Mouse (Mus musculus): Measurements from ENCODE around the gene P2rx5. TPM values are rescaled to one million over a fixed set of nuclear protein-coding genes. Genes with fewer than 3 reads are reported as not detected.

The P2rx5 gene
- polyA plus RNA-seq, 1 experiment from 2014 or later, result 1.3 TPM

- Histone ChIP-seq H3K4me3 (replicated peaks; ENCODE audit: low read length) (no peak overlapping the region), H3K4me2 (ENCODE audit: low read length) (no peak overlapping the region), H3K9ac (replicated peaks; ENCODE audit: low read depth, low read length) (no peak overlapping the region), H3K36me3 (ENCODE audit: control insufficient read depth, insufficient read depth) (no peaks in the 10 kb centered on the region), H3K27me3 (replicated peaks; ENCODE audit: control insufficient read depth, insufficient read depth, low read length) (no peaks in the 10 kb centered on the region), H3K27ac (ENCODE audit: low read length) (no peak overlapping the region), H3K9me3 (ENCODE audit: control insufficient read depth, low read length) (no peaks in the 10 kb centered on the region), H3K4me1 (replicated peaks; ENCODE audit: control insufficient read depth, insufficient read depth, low read length) (no peaks in the 10 kb centered on the region)
- 67% methylated on average over 1 of the region's 1 CpGs for WGBS
- no peak for ATAC-seq
These were observed 15.9 kb upstream of the P2rx5 start for GRCm38 (mm10) chr11:73144261-73144681.

GRCm38 (mm10) chr11:73146026-73146974, 13.9 kb upstream of the P2rx5 start:
- Histone ChIP-seq H3K4me3 (replicated peaks; ENCODE audit: low read length) (no peak overlapping the region), H3K4me1 (replicated peaks; ENCODE audit: control insufficient read depth, insufficient read depth, low read length) (no peaks in the 10 kb centered on the region), H3K9me3 (ENCODE audit: control insufficient read depth, low read length) (no peaks in the 10 kb centered on the region), H3K27ac (ENCODE audit: low read length) (no peak overlapping the region), H3K27me3 (replicated peaks; ENCODE audit: control insufficient read depth, insufficient read depth, low read length) (no peaks in the 10 kb centered on the region), H3K36me3 (ENCODE audit: control insufficient read depth, insufficient read depth) (no peaks in the 10 kb centered on the region), H3K4me2 (ENCODE audit: low read length) (no peak overlapping the region), H3K9ac (replicated peaks; ENCODE audit: low read depth, low read length) (no peak overlapping the region)
- ATAC-seq, result no peak
- 51% methylated on average over 10 of the region's 11 CpGs for WGBS

- H3K9ac ChIP-seq (replicated peaks; ENCODE audit: low read depth, low read length), result no peak overlapping the region
- no peaks in the 10 kb centered on the region for H3K4me1 ChIP-seq (replicated peaks; ENCODE audit: control insufficient read depth, insufficient read depth, low read length)
- no peak for ATAC-seq
- no peak overlapping the region for H3K4me2 ChIP-seq (ENCODE audit: low read length)
- no peak overlapping the region for H3K4me3 ChIP-seq (replicated peaks; ENCODE audit: low read length)
- WGBS, result 48% methylated on average over 7 of the region's 7 CpGs
- H3K27ac ChIP-seq (ENCODE audit: low read length), result no peak overlapping the region
- H3K9me3 ChIP-seq (ENCODE audit: control insufficient read depth, low read length), result no peaks in the 10 kb centered on the region
- no peaks in the 10 kb centered on the region for H3K27me3 ChIP-seq (replicated peaks; ENCODE audit: control insufficient read depth, insufficient read depth, low read length)
- H3K36me3 ChIP-seq (ENCODE audit: control insufficient read depth, insufficient read depth), result no peaks in the 10 kb centered on the region
These were observed 13.3 kb upstream of the P2rx5 start for GRCm38 (mm10) chr11:73146975-73147365.

GRCm38 (mm10) chr11:73148209-73148608, 12.0 kb upstream of the P2rx5 start:
- H3K27ac ChIP-seq (ENCODE audit: low read length), result no peak overlapping the region
- no peaks in the 10 kb centered on the region for H3K27me3 ChIP-seq (replicated peaks; ENCODE audit: control insufficient read depth, insufficient read depth, low read length)
- 70% methylated on average over 9 of the region's 9 CpGs for WGBS
- no peaks in the 10 kb centered on the region for H3K4me1 ChIP-seq (replicated peaks; ENCODE audit: control insufficient read depth, insufficient read depth, low read length)
- no peak for ATAC-seq
- no peak overlapping the region for H3K4me2 ChIP-seq (ENCODE audit: low read length)
- H3K36me3 ChIP-seq (ENCODE audit: control insufficient read depth, insufficient read depth), result no peaks in the 10 kb centered on the region
- H3K4me3 ChIP-seq (replicated peaks; ENCODE audit: low read length), result no peak overlapping the region
- H3K9ac ChIP-seq (replicated peaks; ENCODE audit: low read depth, low read length), result no peak overlapping the region
- no peaks in the 10 kb centered on the region for H3K9me3 ChIP-seq (ENCODE audit: control insufficient read depth, low read length)

GRCm38 (mm10) chr11:73155071-73155470, 5.2 kb upstream of the P2rx5 start:
- Histone ChIP-seq H3K27ac (ENCODE audit: low read length) (no peak overlapping the region), H3K27me3 (replicated peaks; ENCODE audit: control insufficient read depth, insufficient read depth, low read length) (peaks cover 9% of the 10 kb centered on the region; the same call in 1 of the 2 replicates), H3K4me2 (ENCODE audit: low read length) (no peak overlapping the region), H3K4me1 (replicated peaks; ENCODE audit: control insufficient read depth, insufficient read depth, low read length) (0 out of 2 replicates have a peak, but pooled peaks cover under 1% of the 10 kb centered on the region), H3K36me3 (ENCODE audit: control insufficient read depth, insufficient read depth) (no peaks in the 10 kb centered on the region), H3K9me3 (ENCODE audit: control insufficient read depth, low read length) (no peaks in the 10 kb centered on the region), H3K4me3 (replicated peaks; ENCODE audit: low read length) (no peak overlapping the region), H3K9ac (replicated peaks; ENCODE audit: low read depth, low read length) (no peak overlapping the region)
- 51% methylated on average over 6 of the region's 6 CpGs for WGBS
- peak; percentile 50 for ATAC-seq

GRCm38 (mm10) chr11:73160811-73161200, 585 bp downstream of the P2rx5 start:
- ATAC-seq, result no peak
- WGBS, result 27% methylated on average over 6 of the region's 6 CpGs
- H3K9ac ChIP-seq (replicated peaks; ENCODE audit: low read depth, low read length), result no peak overlapping the region

GRCm38 (mm10) chr11:73161616-73162015, 1.4 kb downstream of the P2rx5 start:
- Histone ChIP-seq H3K9me3 (ENCODE audit: control insufficient read depth, low read length) (no peaks in the 10 kb centered on the region), H3K4me2 (ENCODE audit: low read length) (no peak overlapping the region), H3K4me1 (replicated peaks; ENCODE audit: control insufficient read depth, insufficient read depth, low read length) (0 out of 2 replicates have a peak, but pooled peaks cover 5% of the 10 kb centered on the region), H3K36me3 (ENCODE audit: control insufficient read depth, insufficient read depth) (no peaks in the 10 kb centered on the region), H3K27me3 (replicated peaks; ENCODE audit: control insufficient read depth, insufficient read depth, low read length) (peaks cover 17% of the 10 kb centered on the region; the same call in 1 of the 2 replicates), H3K9ac (replicated peaks; ENCODE audit: low read depth, low read length) (no peak overlapping the region), H3K4me3 (replicated peaks; ENCODE audit: low read length) (no peak overlapping the region), H3K27ac (ENCODE audit: low read length) (no peak overlapping the region)
- 87% methylated on average over 4 of the region's 4 CpGs for WGBS
- ATAC-seq, result no peak

More at GRCm38 (mm10) chr11:73160811-73161200, 585 bp downstream of the P2rx5 start:
- Histone ChIP-seq H3K27ac (ENCODE audit: low read length) (no peak overlapping the region), H3K27me3 (replicated peaks; ENCODE audit: control insufficient read depth, insufficient read depth, low read length) (peaks cover 17% of the 10 kb centered on the region; the same call in 1 of the 2 replicates), H3K4me1 (replicated peaks; ENCODE audit: control insufficient read depth, insufficient read depth, low read length) (0 out of 2 replicates have a peak, but pooled peaks cover 5% of the 10 kb centered on the region), H3K4me3 (replicated peaks; ENCODE audit: low read length) (no peak overlapping the region), H3K4me2 (ENCODE audit: low read length) (peak overlapping the region; percentile 58), H3K9me3 (ENCODE audit: control insufficient read depth, low read length) (no peaks in the 10 kb centered on the region), H3K36me3 (ENCODE audit: control insufficient read depth, insufficient read depth) (no peaks in the 10 kb centered on the region)

GRCm38 (mm10) chr11:73162284-73162683, 2.1 kb downstream of the P2rx5 start:
- Histone ChIP-seq H3K9me3 (ENCODE audit: control insufficient read depth, low read length) (no peaks in the 10 kb centered on the region), H3K4me3 (replicated peaks; ENCODE audit: low read length) (no peak overlapping the region), H3K27ac (ENCODE audit: low read length) (no peak overlapping the region), H3K4me1 (replicated peaks; ENCODE audit: control insufficient read depth, insufficient read depth, low read length) (0 out of 2 replicates have a peak, but pooled peaks cover 5% of the 10 kb centered on the region), H3K27me3 (replicated peaks; ENCODE audit: control insufficient read depth, insufficient read depth, low read length) (peaks cover 17% of the 10 kb centered on the region; the same call in 1 of the 2 replicates), H3K4me2 (ENCODE audit: low read length) (no peak overlapping the region), H3K9ac (replicated peaks; ENCODE audit: low read depth, low read length) (no peak overlapping the region), H3K36me3 (ENCODE audit: control insufficient read depth, insufficient read depth) (no peaks in the 10 kb centered on the region)
- 85% methylated on average over 5 of the region's 5 CpGs for WGBS
- ATAC-seq, result no peak

GRCm38 (mm10) chr11:73168071-73168470, 7.8 kb downstream of the P2rx5 start:
- H3K4me2 ChIP-seq (ENCODE audit: low read length), result no peak overlapping the region
- no peaks in the 10 kb centered on the region for H3K27me3 ChIP-seq (replicated peaks; ENCODE audit: control insufficient read depth, insufficient read depth, low read length)
- H3K4me3 ChIP-seq (replicated peaks; ENCODE audit: low read length), result no peak overlapping the region
- H3K36me3 ChIP-seq (ENCODE audit: control insufficient read depth, insufficient read depth), result no peaks in the 10 kb centered on the region; the same call in 1 of the 2 replicates
- no peak overlapping the region for H3K27ac ChIP-seq (ENCODE audit: low read length)
- H3K9ac ChIP-seq (replicated peaks; ENCODE audit: low read depth, low read length), result no peak overlapping the region
- H3K4me1 ChIP-seq (replicated peaks; ENCODE audit: control insufficient read depth, insufficient read depth, low read length), result 0 out of 2 replicates have a peak, but pooled peaks cover 2% of the 10 kb centered on the region
- no peaks in the 10 kb centered on the region for H3K9me3 ChIP-seq (ENCODE audit: control insufficient read depth, low read length)
- WGBS, result 87% methylated on average over 8 of the region's 8 CpGs
- ATAC-seq, result no peak

Data from forebrain, embryonic 16.5 days (tissue).